Mouse (Mus musculus): ENCODE data around the gene Agr3.

GRCm38 (mm10) chr12:35916467-35916866 lies 9.0 kb upstream of the Agr3 start:
- TF ChIP-seq POLR2A (IDR thresholded peaks at IDR 0.05; ENCODE audit: borderline replicate concordance, extremely low read depth, insufficient read depth, insufficient read length, poor library complexity, severe bottlenecking): no peak
- TF ChIP-seq CTCF (IDR thresholded peaks at IDR 0.05; ENCODE audit: borderline replicate concordance, extremely low read depth, insufficient read depth, insufficient read length): no peak
